Mouse (Mus musculus) liver, adult 2 months (tissue): ENCODE results near the gene Fcf1. TPM values are rescaled to one million over a fixed set of nuclear protein-coding genes. Genes with fewer than 3 reads are reported as not detected.

Experiments used
- DNase-seq: peaks from one replicate; pipeline ENCODE4 v3.0.0-alpha.2; 2011; ENCODE audit warnings: low read depth, low spot score; ENCODE audit errors: extremely low read depth
- H3K27ac ChIP-seq: fragments of 200-500 bp; replicated peaks from 2 replicates; pipeline ENCODE4 v1.5.1; 2012; ENCODE audit warnings: low read depth, mild to moderate bottlenecking, control low read depth, inconsistent platforms, low read length; ENCODE audit not compliant: insufficient read depth
- H3K27me3 ChIP-seq: fragments of 200-500 bp; 2 replicates; pipeline ENCODE4 v1.6.1; 2012; ENCODE audit warnings: mild to moderate bottlenecking, moderate library complexity, low read length, inconsistent platforms; ENCODE audit not compliant: control insufficient read depth, insufficient read depth
- H3K36me3 ChIP-seq: fragments of 200-500 bp; 2 replicates; pipeline ENCODE4 v1.6.1; 2012; ENCODE audit warnings: low read length, inconsistent platforms; ENCODE audit not compliant: control insufficient read depth, insufficient read depth
- H3K4me1 ChIP-seq: fragments of 200-500 bp; 2 replicates; pipeline ENCODE4 v1.6.1; 2011; ENCODE audit warnings: low read length; ENCODE audit not compliant: control insufficient read depth, insufficient read depth
- H3K4me3 ChIP-seq: fragments of 200-500 bp; 2 replicates; pipeline ENCODE4 v1.5.1; 2011; ENCODE audit warnings: low read depth, mild to moderate bottlenecking, control low read depth, low read length, moderate library complexity; ENCODE audit not compliant: insufficient read depth
- H3K79me2 ChIP-seq: fragments of 200-500 bp; 2 replicates; pipeline ENCODE4 v1.6.1; 2012; ENCODE audit warnings: inconsistent platforms, mild to moderate bottlenecking, low read length, moderate library complexity; ENCODE audit not compliant: control insufficient read depth, insufficient read depth
- H3K9ac ChIP-seq: fragments of 200-500 bp; 2 replicates; pipeline ENCODE4 v1.6.1; 2012; ENCODE audit warnings: low read depth, mild to moderate bottlenecking, control low read depth, inconsistent platforms, low read length
- CTCF ChIP-seq: fragments of 200-500 bp; IDR thresholded peaks from 2 replicates; pipeline ENCODE4 v1.5.1; 2011; ENCODE audit warnings: low read depth, low read length, control low read depth
- POLR2A ChIP-seq: fragments of 200-500 bp; IDR thresholded peaks from 2 replicates; pipeline ENCODE4 v1.6.1; 2011; ENCODE audit warnings: low read length, control low read depth; ENCODE audit not compliant: insufficient read depth; ENCODE audit errors: extremely low read depth
- WGBS: fragments of 180-500 bp; shearing (Covaris S2); methylation state at CpG from one replicate; pipeline ENCODE4 v1.1.7; 2018; 5-methylcytosine and 5-hydroxymethylcytosine counted together
- polyA plus RNA-seq: library from polyadenylated mRNA; depleted of rRNA; stranded (reverse); fragments of >200 nt; gene quantifications from 2 replicates; pipeline ENCODE4 v1.2.3, GENCODE M21; 2012
- total RNA-seq: library from RNA; depleted of rRNA; stranded (reverse); fragments of >200 nt; gene quantifications from 2 replicates; pipeline ENCODE4 v1.2.3, GENCODE M21; 2014

Gene Fcf1
- total and polyA plus RNA-seq, 2 experiments: 23.2 to 59.7 TPM

- Histone ChIP-seq H3K4me1 (peaks cover 3% of the 10 kb centered on the region), H3K9ac (peak overlapping the region; percentile 86), H3K4me3 (peak overlapping the region; percentile 93), H3K79me2 (peaks cover 14% of the 10 kb centered on the region; the same call in 1 of the 2 replicates), H3K27ac (peak overlapping the region; percentile 72), H3K27me3 (no peaks in the 10 kb centered on the region), H3K36me3 (peaks cover 20% of the 10 kb centered on the region)
- DNase-seq: peak; percentile 71
- 4% methylated on average over 15 of the region's 15 CpGs for WGBS
- TF ChIP-seq CTCF (no peak), POLR2A (no peak)
Measured at GRCm38 (mm10) chr12:84969656-84970427, 855 bp upstream of the Fcf1 start.

- peaks cover 64% of the 10 kb centered on the region for H3K36me3 ChIP-seq
- no peaks in the 10 kb centered on the region for H3K27me3 ChIP-seq
- no peak overlapping the region for H3K9ac ChIP-seq
- 16% methylated on average over 2 of the region's 2 CpGs for WGBS
- peak overlapping the region; percentile 91 for H3K27ac ChIP-seq
- H3K4me3 ChIP-seq: no peak overlapping the region
- peak; percentile 89 for DNase-seq
- no peak for TF ChIP-seq CTCF
- peaks cover 10% of the 10 kb centered on the region for H3K4me1 ChIP-seq
- H3K79me2 ChIP-seq: no peaks in the 10 kb centered on the region
Measured at GRCm38 (mm10) chr12:84979264-84979862, 8.7 kb downstream of the Fcf1 start.

- Histone ChIP-seq H3K79me2 (no peaks in the 10 kb centered on the region), H3K27me3 (no peaks in the 10 kb centered on the region), H3K36me3 (no peaks in the 10 kb centered on the region; the same call in 1 of the 2 replicates), H3K4me3 (no peak overlapping the region), H3K9ac (no peak overlapping the region), H3K27ac (no peak overlapping the region), H3K4me1 (no peaks in the 10 kb centered on the region)
- WGBS: 81% methylated on average over 4 of the region's 4 CpGs
- no peak for DNase-seq
- TF ChIP-seq CTCF: no peak
- TF ChIP-seq POLR2A: no peak
Measured at GRCm38 (mm10) chr12:84989456-84989855, 18.8 kb downstream of the Fcf1 start.

GRCm38 (mm10) chr12:84995112-84995761 is 24.5 kb downstream of the Fcf1 start:
- WGBS: 97% methylated on average over 8 of the region's 9 CpGs
- no peaks in the 10 kb centered on the region for H3K27me3 ChIP-seq
- no peak overlapping the region for H3K9ac ChIP-seq
- peaks cover 16% of the 10 kb centered on the region for H3K4me1 ChIP-seq
- DNase-seq: no peak
- H3K79me2 ChIP-seq: peaks cover 18% of the 10 kb centered on the region
- H3K27ac ChIP-seq: no peak overlapping the region
- no peak overlapping the region for H3K4me3 ChIP-seq
- TF ChIP-seq CTCF: no peak
- TF ChIP-seq POLR2A: no peak
- no peaks in the 10 kb centered on the region; the same call in 1 of the 2 replicates for H3K36me3 ChIP-seq

GRCm38 (mm10) chr12:84996083-84996496 is 25.4 kb downstream of the Fcf1 start, which contains the start of gene Ylpm1:
Ylpm1 (plus strand) TSS chr12:84996321.
- Histone ChIP-seq H3K4me3 (peak within 1 kb of the TSS; percentile 81), H3K79me2 (peaks cover 18% of the 10 kb centered on the region), H3K4me1 (peaks cover 16% of the 10 kb centered on the region), H3K9ac (peak within 1 kb of the TSS; percentile 94), H3K27me3 (no peaks in the 10 kb centered on the region), H3K27ac (peak within 1 kb of the TSS; percentile 54), H3K36me3 (no peaks in the 10 kb centered on the region; the same call in 1 of the 2 replicates)
- TF ChIP-seq CTCF (peak; percentile 68), POLR2A (peak; percentile 80)
- under 1% methylated on average over 45 of the region's 45 CpGs for WGBS
- DNase-seq: peak; percentile 94
